Mouse (Mus musculus) heart, postnatal 0 days (tissue): ENCODE results near the gene Zfp940. TPM values are rescaled to one million over a fixed set of nuclear protein-coding genes. Genes with fewer than 3 reads are reported as not detected.
"Not testable (repeated sequence)": the region's sequence is repeated elsewhere in the genome, so short reads cannot be mapped to it uniquely, and the experiment has no call there.

Source experiments
- ATAC-seq: fragments of 200-750 bp; cut with Nextera tagmentation; 2 replicates; pipeline ENCODE4 v1.8.0; 2017; ENCODE audit warnings: low read depth, moderate number of reproducible peaks, moderate library complexity; ENCODE audit not compliant: insufficient read depth
- DNase-seq: peaks from one replicate; pipeline ENCODE4 v3.0.0-alpha.2; 2016; ENCODE audit warnings: low spot score
- H3K27ac ChIP-seq: fragments of 300-500 bp; sonication (generic); 2 replicates; pipeline ENCODE4 v1.5.1; 2014; ENCODE audit warnings: low read depth, mild to moderate bottlenecking
- H3K27me3 ChIP-seq: fragments of 300-500 bp; sonication (generic); 2 replicates; pipeline ENCODE4 v1.6.1; 2014; ENCODE audit warnings: low read length, mixed read lengths; ENCODE audit not compliant: control insufficient read depth, insufficient read depth
- H3K36me3 ChIP-seq: fragments of 300-500 bp; sonication (generic); replicated peaks from 2 replicates; pipeline ENCODE4 v1.6.1; 2014; ENCODE audit warnings: low read length, mixed read lengths; ENCODE audit not compliant: control insufficient read depth, insufficient read depth
- H3K4me1 ChIP-seq: fragments of 300-500 bp; sonication (generic); 2 replicates; pipeline ENCODE4 v1.6.1; 2014; ENCODE audit warnings: antibody characterized with exemption; ENCODE audit not compliant: control insufficient read depth, insufficient read depth
- H3K4me2 ChIP-seq: fragments of 300-500 bp; sonication (generic); 2 replicates; pipeline ENCODE4 v1.6.1; 2014; ENCODE audit warnings: low read depth, mild to moderate bottlenecking, low read length, moderate library complexity
- H3K4me3 ChIP-seq: fragments of 300-500 bp; sonication (generic); 2 replicates; pipeline ENCODE4 v1.5.1; 2014; ENCODE audit warnings: low read depth, low read length
- H3K9ac ChIP-seq: fragments of 300-500 bp; sonication (generic); replicated peaks from 2 replicates; pipeline ENCODE4 v1.6.1; 2014; ENCODE audit warnings: low read depth, low read length, mixed read lengths
- H3K9me3 ChIP-seq: fragments of 300-500 bp; sonication (generic); replicated peaks from 2 replicates; pipeline ENCODE4 v1.6.1; 2016; ENCODE audit warnings: low read length; ENCODE audit not compliant: control insufficient read depth
- CTCF ChIP-seq: IDR thresholded peaks from 2 replicates; pipeline ENCODE4 v1.5.1; 2016; ENCODE audit warnings: antibody characterized with exemption, control low read depth, low read depth
- EP300 ChIP-seq: IDR thresholded peaks from 2 replicates; pipeline ENCODE4 v1.6.1; 2016; ENCODE audit warnings: antibody characterized with exemption, low read depth
- WGBS: fragments of 180-500 bp; shearing (Covaris S2); extraction: QIAGEN DNeasy Blood & Tissue Kit; methylation state at CpG from one replicate; pipeline ENCODE4 v1.1.7; 2014; 5-methylcytosine and 5-hydroxymethylcytosine counted together
- polyA plus RNA-seq: library from polyadenylated mRNA; unstranded; fragments of >200 nt; fragmentation: Nextera tagmentation; extraction: Ambion mirVana; gene quantifications from 2 replicates; pipeline ENCODE4 v1.2.1, GENCODE M21; 2015
- total RNA-seq: library from RNA; depleted of rRNA; stranded (reverse); fragments of >200 nt; gene quantifications from 2 replicates; pipeline ENCODE4 v1.2.3, GENCODE M21; 2014; ENCODE audit warnings: low replicate concordance; rRNA removed

The Zfp940 gene
- 2.7 TPM in 1 of 2 replicates, not detected in the other for total RNA-seq
- polyA plus RNA-seq = 0.55 and 0.56 TPM in 2 replicates

GRCm38 (mm10) chr7:29853219-29853842 lies at the start of gene Zfp940:
Gene Zfp940, minus strand, starts transcription at chr7:29853669.
- H3K9ac ChIP-seq = 0 out of 2 replicates have a peak within 1 kb of the TSS, but pooled peaks have one; percentile 8
- no peak within 1 kb of the TSS for H3K27ac ChIP-seq
- ATAC-seq = peak; percentile 97
- 1% methylated on average over 21 of the region's 21 CpGs for WGBS
- H3K9me3 ChIP-seq = 0 out of 2 replicates have a peak, but pooled peaks cover under 1% of the 10 kb centered on the region
- H3K27me3 ChIP-seq = no peaks in the 10 kb centered on the region
- H3K4me2 ChIP-seq = peak within 1 kb of the TSS; percentile 79
- H3K4me1 ChIP-seq = peaks cover 7% of the 10 kb centered on the region; the same call in 1 of the 2 replicates
- H3K36me3 ChIP-seq = no peaks in the 10 kb centered on the region
- peak; percentile 84 for DNase-seq
- H3K4me3 ChIP-seq = peak within 1 kb of the TSS; percentile 56
- TF ChIP-seq CTCF = no peak

- DNase-seq = no peak
- no peak for ATAC-seq
- Histone ChIP-seq H3K4me2 (no peak overlapping the region), H3K4me1 (no peaks in the 10 kb centered on the region), H3K9ac (no peak overlapping the region), H3K27me3 (no peaks in the 10 kb centered on the region), H3K27ac (no peak overlapping the region), H3K9me3 (peaks cover 29% of the 10 kb centered on the region), H3K4me3 (no peak overlapping the region), H3K36me3 (peaks cover 78% of the 10 kb centered on the region)
- WGBS = 97% methylated on average over 4 of the region's 4 CpGs
- TF ChIP-seq EP300 = no peak
- no peak for TF ChIP-seq CTCF
These were observed 44.9 kb upstream of the Zfp940 start for GRCm38 (mm10) chr7:29898351-29898750.

- H3K27me3 ChIP-seq = no peaks in the 10 kb centered on the region
- peaks cover 29% of the 10 kb centered on the region for H3K9me3 ChIP-seq
- H3K4me3 ChIP-seq = no peak overlapping the region
- no peak overlapping the region for H3K27ac ChIP-seq
- TF ChIP-seq CTCF = no peak
- no peak for TF ChIP-seq EP300
- no peak for DNase-seq
- no peak for ATAC-seq
- H3K36me3 ChIP-seq = peaks cover 66% of the 10 kb centered on the region
- WGBS = 96% methylated on average over 4 of the region's 4 CpGs
- no peaks in the 10 kb centered on the region for H3K4me1 ChIP-seq
- H3K9ac ChIP-seq = no peak overlapping the region
- no peak overlapping the region for H3K4me2 ChIP-seq
These were observed 39.3 kb upstream of the Zfp940 start for GRCm38 (mm10) chr7:29892756-29893155.

- no peak overlapping the region for H3K4me2 ChIP-seq
- DNase-seq (no peak), ATAC-seq (no peak)
- no peak overlapping the region for H3K9ac ChIP-seq
- peaks cover 40% of the 10 kb centered on the region for H3K9me3 ChIP-seq
- H3K27me3 ChIP-seq = no peaks in the 10 kb centered on the region
- H3K4me3 ChIP-seq = no peak overlapping the region
- H3K27ac ChIP-seq = no peak overlapping the region
- no peak for TF ChIP-seq CTCF
- TF ChIP-seq EP300 = no peak
- no peaks in the 10 kb centered on the region for H3K4me1 ChIP-seq
- WGBS = 95% methylated on average over 7 of the region's 7 CpGs
- H3K36me3 ChIP-seq = peaks cover 49% of the 10 kb centered on the region
These were observed 37.0 kb upstream of the Zfp940 start for GRCm38 (mm10) chr7:29890501-29890900.

- no peak for ATAC-seq
- WGBS = 86% methylated on average over 7 of the region's 7 CpGs
These were observed 27.4 kb upstream of the Zfp940 start for GRCm38 (mm10) chr7:29880916-29881315.

GRCm38 (mm10) chr7:29880056-29880455 lies 26.6 kb upstream of the Zfp940 start:
- Histone ChIP-seq H3K4me2 (no peak overlapping the region), H3K9ac (no peak overlapping the region), H3K27me3 (no peaks in the 10 kb centered on the region), H3K9me3 (peaks cover 9% of the 10 kb centered on the region), H3K4me3 (no peak overlapping the region), H3K27ac (no peak overlapping the region), H3K36me3 (peaks cover 9% of the 10 kb centered on the region), H3K4me1 (no peaks in the 10 kb centered on the region)
- DNase-seq (no peak), ATAC-seq (no peak)
- no peak for TF ChIP-seq EP300
- TF ChIP-seq CTCF = no peak
- WGBS = 75% methylated on average over 7 of the region's 7 CpGs

More at GRCm38 (mm10) chr7:29880916-29881315, 27.4 kb upstream of the Zfp940 start:
- Histone ChIP-seq H3K9ac (no peak overlapping the region), H3K27ac (no peak overlapping the region), H3K27me3 (no peaks in the 10 kb centered on the region), H3K4me1 (no peaks in the 10 kb centered on the region), H3K9me3 (peaks cover 8% of the 10 kb centered on the region; the same call in 1 of the 2 replicates), H3K4me3 (no peak overlapping the region), H3K36me3 (peaks cover under 1% of the 10 kb centered on the region; the same call in 1 of the 2 replicates), H3K4me2 (no peak overlapping the region)
- TF ChIP-seq CTCF = no peak
- TF ChIP-seq EP300 = no peak
- DNase-seq = no peak

GRCm38 (mm10) chr7:29877561-29877960 lies 24.1 kb upstream of the Zfp940 start:
- not testable (repeated sequence) for DNase-seq, H3K27me3 ChIP-seq, H3K4me1 ChIP-seq, ATAC-seq, H3K4me2 ChIP-seq, H3K9ac ChIP-seq, H3K27ac ChIP-seq, H3K4me3 ChIP-seq
- Histone ChIP-seq H3K36me3 (peaks cover 20% of the 10 kb centered on the region), H3K9me3 (peaks cover 27% of the 10 kb centered on the region)
- WGBS = 92% methylated on average over 9 of the region's 9 CpGs
